Mouse (Mus musculus): Measurements from ENCODE around the gene Kdsr. TPM values are rescaled to one million over a fixed set of nuclear protein-coding genes. Genes with fewer than 3 reads are reported as not detected.
A peak's percentile ranks its signal among the peaks of the same experiment; 100 is the strongest.

Kdsr gene
- total and polyA plus RNA-seq, 3 experiments, result 15.1 to 20.3 TPM; not detected in 1

DNA sequence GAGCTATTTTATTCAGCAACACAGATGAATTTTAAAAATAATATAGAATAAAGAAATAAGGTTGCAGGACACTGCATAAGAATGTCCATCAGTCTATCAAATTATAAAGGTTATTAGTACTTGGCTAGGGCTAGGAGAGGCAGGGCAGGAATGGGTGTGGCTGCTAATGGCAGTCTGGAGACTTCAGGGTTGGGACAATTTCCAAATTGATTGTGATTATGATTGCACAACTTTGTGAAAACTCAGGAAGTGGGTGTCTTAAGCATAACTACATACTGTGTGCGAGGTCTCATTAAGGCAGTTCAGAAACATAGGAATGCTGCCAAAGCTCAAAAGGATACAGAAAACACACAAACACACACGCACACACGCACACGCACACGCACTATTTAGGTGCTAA, 7.5 kb downstream of the Kdsr start:
- Histone ChIP-seq H3K9me3 (replicated peaks; ENCODE audit: insufficient read depth, low read length) (no peaks in the 10 kb centered on the region), H3K4me3 (ENCODE audit: control insufficient read depth in 1 of 2, insufficient read depth in 1 of 2, low read depth in 2 of 2, low read length in 2 of 2) (no peak overlapping the region), H3K27ac (ENCODE audit: control insufficient read depth, low read depth, low read length) (no peak overlapping the region), H3K36me3 (ENCODE audit: control insufficient read depth in 1 of 2, insufficient read depth in 2 of 2, low read length in 2 of 2) (peaks cover 12 to 26% of the 10 kb centered on the region in 2 experiments), H3K27me3 (ENCODE audit: control insufficient read depth in 1 of 2, insufficient read depth in 2 of 2, low read length in 2 of 2) (no peaks in the 10 kb centered on the region), H3K9ac (ENCODE audit: control insufficient read depth, low read depth, low read length, poor library complexity, severe bottlenecking) (no peak overlapping the region), H3K79me2 (ENCODE audit: control insufficient read depth, insufficient read depth, low read length, poor library complexity) (no peaks in the 10 kb centered on the region), H3K4me1 (ENCODE audit: control insufficient read depth in 1 of 2, insufficient read depth in 2 of 2, low read length in 2 of 2) (peaks cover 13 to 22% of the 10 kb centered on the region in 2 experiments)
- TF ChIP-seq ELF1 (IDR thresholded peaks at IDR 0.05; ENCODE audit: low read depth, low read length) (peak; percentile 41; the same call in 1 of the 2 replicates), KAT2A (conservative IDR thresholded peaks at IDR 0.05; ENCODE audit: low read depth, low read length) (no peak), EP300 (IDR thresholded peaks at IDR 0.05; ENCODE audit: low read depth in 1 of 2, low read length in 2 of 2) (0 out of 4 replicates have a peak, but pooled peaks of 1 of the 2 experiments have one; percentile 17)
- no peak for DNase-seq (ENCODE audit: low read depth, low spot score)

- H3K9me3 ChIP-seq (replicated peaks; ENCODE audit: insufficient read depth, low read length), result no peaks in the 10 kb centered on the region
- DNase-seq (ENCODE audit: low read depth, low spot score), result no peak
- H3K36me3 ChIP-seq (ENCODE audit: control insufficient read depth in 1 of 2, insufficient read depth in 2 of 2, low read length in 2 of 2), result peaks cover 13 to 20% of the 10 kb centered on the region in 2 experiments
- TF ChIP-seq KAT2A (conservative IDR thresholded peaks at IDR 0.05; ENCODE audit: low read depth, low read length), result no peak
- TF ChIP-seq MXI1 (IDR thresholded peaks at IDR 0.05; ENCODE audit: low read depth, low read length), result no peak
- no peak for TF ChIP-seq TCF12 (IDR thresholded peaks at IDR 0.05; ENCODE audit: low read depth, low read length)
- no peak for TF ChIP-seq GABPA (IDR thresholded peaks at IDR 0.05; ENCODE audit: low read depth, low read length)
- no peak for TF ChIP-seq CHD2 (IDR thresholded peaks at IDR 0.05; ENCODE audit: low read length)
- TF ChIP-seq MEF2A (IDR thresholded peaks at IDR 0.05; ENCODE audit: extremely low read depth, insufficient replicate concordance, low read depth, low read length, poor library complexity, severe bottlenecking), result no peak
- TF ChIP-seq GATA1 (IDR thresholded peaks at IDR 0.05; ENCODE audit: low read depth, low read length), result no peak
- TF ChIP-seq ELF1 (IDR thresholded peaks at IDR 0.05; ENCODE audit: low read depth, low read length), result no peak
- no peak for TF ChIP-seq RAD21 (IDR thresholded peaks at IDR 0.05; ENCODE audit: low read depth, low read length)
- TF ChIP-seq ZNF384 (IDR thresholded peaks at IDR 0.05; ENCODE audit: low read depth, low read length), result no peak
- TF ChIP-seq ZKSCAN1 (IDR thresholded peaks at IDR 0.05; ENCODE audit: low read depth, low read length), result no peak
- no peak for TF ChIP-seq MYB (IDR thresholded peaks at IDR 0.05; ENCODE audit: low read depth, low read length)
- H3K79me2 ChIP-seq (ENCODE audit: control insufficient read depth, insufficient read depth, low read length, poor library complexity), result no peaks in the 10 kb centered on the region
- H3K27me3 ChIP-seq (ENCODE audit: control insufficient read depth in 1 of 2, insufficient read depth in 2 of 2, low read length in 2 of 2), result no peaks in the 10 kb centered on the region
- no peak overlapping the region for H3K27ac ChIP-seq (ENCODE audit: control insufficient read depth, low read depth, low read length)
- H3K4me1 ChIP-seq (ENCODE audit: control insufficient read depth in 1 of 2, insufficient read depth in 2 of 2, low read length in 2 of 2), result peaks cover 7 to 15% of the 10 kb centered on the region in 2 experiments
- no peak overlapping the region for H3K9ac ChIP-seq (ENCODE audit: control insufficient read depth, low read depth, low read length, poor library complexity, severe bottlenecking)
- no peak overlapping the region for H3K4me3 ChIP-seq (ENCODE audit: control insufficient read depth in 1 of 2, insufficient read depth in 1 of 2, low read depth in 2 of 2, low read length in 2 of 2)
Measured at GRCm38 (mm10) chr1:106750656-106751055, 8.9 kb downstream of the Kdsr start.

All from MEL (cell line).